Mouse (Mus musculus): Measurements from ENCODE around the gene Sla2. TPM values are rescaled to one million over a fixed set of nuclear protein-coding genes. Genes with fewer than 3 reads are reported as not detected.

Sla2 gene
- polyA plus RNA-seq, 1 experiment from 2014 or later: 0.45 TPM

GRCm38 (mm10) chr2:156869554-156869953, 17.4 kb downstream of the Sla2 start:
- Histone ChIP-seq H3K9me3 (ENCODE audit: control insufficient read depth, low read length) (no peaks in the 10 kb centered on the region), H3K9ac (ENCODE audit: low read depth, low read length) (no peak overlapping the region), H3K27me3 (replicated peaks; ENCODE audit: control insufficient read depth, insufficient read depth, low read length) (no peaks in the 10 kb centered on the region), H3K4me3 (ENCODE audit: low read depth, low read length) (no peak overlapping the region), H3K4me1 (ENCODE audit: control insufficient read depth, insufficient read depth, low read length) (no peaks in the 10 kb centered on the region), H3K36me3 (ENCODE audit: control insufficient read depth, insufficient read depth, low read length) (peaks cover 89% of the 10 kb centered on the region), H3K27ac (replicated peaks; ENCODE audit: low read depth, low read length) (no peak overlapping the region), H3K4me2 (ENCODE audit: low read depth, low read length) (no peak overlapping the region)
- DNase-seq (ENCODE audit: low spot score) (no peak), ATAC-seq (ENCODE audit: low read depth) (no peak)
- 88% methylated on average over 7 of the region's 7 CpGs for WGBS

- no peak for ATAC-seq (ENCODE audit: low read depth)
- Histone ChIP-seq H3K27ac (replicated peaks; ENCODE audit: low read depth, low read length) (no peak overlapping the region), H3K27me3 (replicated peaks; ENCODE audit: control insufficient read depth, insufficient read depth, low read length) (no peaks in the 10 kb centered on the region), H3K9ac (ENCODE audit: low read depth, low read length) (no peak overlapping the region), H3K4me3 (ENCODE audit: low read depth, low read length) (no peak overlapping the region), H3K4me1 (ENCODE audit: control insufficient read depth, insufficient read depth, low read length) (no peaks in the 10 kb centered on the region), H3K4me2 (ENCODE audit: low read depth, low read length) (no peak overlapping the region), H3K36me3 (ENCODE audit: control insufficient read depth, insufficient read depth, low read length) (peaks cover 84% of the 10 kb centered on the region), H3K9me3 (ENCODE audit: control insufficient read depth, low read length) (no peaks in the 10 kb centered on the region)
- DNase-seq (ENCODE audit: low spot score): no peak
- 82% methylated on average over 8 of the region's 8 CpGs for WGBS
Measured at GRCm38 (mm10) chr2:156868994-156869393, 18.0 kb downstream of the Sla2 start.

- DNase-seq (ENCODE audit: low spot score) (no peak), ATAC-seq (ENCODE audit: low read depth) (no peak)
- no peak overlapping the region for H3K27ac ChIP-seq (replicated peaks; ENCODE audit: low read depth, low read length)
- H3K9me3 ChIP-seq (ENCODE audit: control insufficient read depth, low read length): no peaks in the 10 kb centered on the region
- no peaks in the 10 kb centered on the region for H3K27me3 ChIP-seq (replicated peaks; ENCODE audit: control insufficient read depth, insufficient read depth, low read length)
- WGBS: 77% methylated on average over 3 of the region's 3 CpGs
- H3K4me2 ChIP-seq (ENCODE audit: low read depth, low read length): peak overlapping the region; percentile 79
- H3K9ac ChIP-seq (ENCODE audit: low read depth, low read length): peak overlapping the region; percentile 82; the same call in 1 of the 2 replicates
- H3K36me3 ChIP-seq (ENCODE audit: control insufficient read depth, insufficient read depth, low read length): peaks cover 44% of the 10 kb centered on the region
- H3K4me3 ChIP-seq (ENCODE audit: low read depth, low read length): peak overlapping the region; percentile 69; the same call in 1 of the 2 replicates
- peaks cover 5% of the 10 kb centered on the region; the same call in 1 of the 2 replicates for H3K4me1 ChIP-seq (ENCODE audit: control insufficient read depth, insufficient read depth, low read length)
Measured at GRCm38 (mm10) chr2:156864481-156864880, 22.5 kb downstream of the Sla2 start.

- Histone ChIP-seq H3K27ac (replicated peaks; ENCODE audit: low read depth, low read length) (peak overlapping the region; percentile 76), H3K9me3 (ENCODE audit: control insufficient read depth, low read length) (no peaks in the 10 kb centered on the region), H3K36me3 (ENCODE audit: control insufficient read depth, insufficient read depth, low read length) (peaks cover 38% of the 10 kb centered on the region; the same call in 1 of the 2 replicates), H3K27me3 (replicated peaks; ENCODE audit: control insufficient read depth, insufficient read depth, low read length) (no peaks in the 10 kb centered on the region), H3K4me2 (ENCODE audit: low read depth, low read length) (peak overlapping the region; percentile 79), H3K4me1 (ENCODE audit: control insufficient read depth, insufficient read depth, low read length) (peaks cover 5% of the 10 kb centered on the region; the same call in 1 of the 2 replicates), H3K9ac (ENCODE audit: low read depth, low read length) (peak overlapping the region; percentile 82), H3K4me3 (ENCODE audit: low read depth, low read length) (peak overlapping the region; percentile 69)
- DNase-seq (ENCODE audit: low spot score) (no peak), ATAC-seq (ENCODE audit: low read depth) (no peak; the same call in 1 of the 2 replicates)
- WGBS: 2% methylated on average over 22 of the region's 28 CpGs
Measured at GRCm38 (mm10) chr2:156863487-156864160, 23.4 kb downstream of the Sla2 start.

GRCm38 (mm10) chr2:156862772-156863486, 24.1 kb downstream of the Sla2 start, which contains the start of gene Rab5if:
Gene Rab5if (plus strand): TSS chr2:156863128.
- Histone ChIP-seq H3K27ac (replicated peaks; ENCODE audit: low read depth, low read length) (peak within 1 kb of the TSS; percentile 93), H3K9me3 (ENCODE audit: control insufficient read depth, low read length) (no peaks in the 10 kb centered on the region), H3K27me3 (replicated peaks; ENCODE audit: control insufficient read depth, insufficient read depth, low read length) (no peaks in the 10 kb centered on the region), H3K36me3 (ENCODE audit: control insufficient read depth, insufficient read depth, low read length) (peaks cover 36% of the 10 kb centered on the region; the same call in 1 of the 2 replicates), H3K4me2 (ENCODE audit: low read depth, low read length) (peak within 1 kb of the TSS; percentile 79), H3K9ac (ENCODE audit: low read depth, low read length) (peak within 1 kb of the TSS; percentile 82), H3K4me1 (ENCODE audit: control insufficient read depth, insufficient read depth, low read length) (peaks cover 11% of the 10 kb centered on the region), H3K4me3 (ENCODE audit: low read depth, low read length) (peak within 1 kb of the TSS; percentile 69)
- peak; percentile 98 for DNase-seq (ENCODE audit: low spot score)
- peak; percentile 98 for ATAC-seq (ENCODE audit: low read depth)
- 2% methylated on average over 59 of the region's 98 CpGs for WGBS

- H3K4me3 ChIP-seq (ENCODE audit: low read depth, low read length): peak overlapping the region; percentile 69
- H3K36me3 ChIP-seq (ENCODE audit: control insufficient read depth, insufficient read depth, low read length): peaks cover 36% of the 10 kb centered on the region
- peak overlapping the region; percentile 82 for H3K9ac ChIP-seq (ENCODE audit: low read depth, low read length)
- no peaks in the 10 kb centered on the region for H3K27me3 ChIP-seq (replicated peaks; ENCODE audit: control insufficient read depth, insufficient read depth, low read length)
- H3K4me2 ChIP-seq (ENCODE audit: low read depth, low read length): peak overlapping the region; percentile 72
- no peak for ATAC-seq (ENCODE audit: low read depth)
- H3K9me3 ChIP-seq (ENCODE audit: control insufficient read depth, low read length): no peaks in the 10 kb centered on the region
- DNase-seq (ENCODE audit: low spot score): peak; percentile 27
- peak overlapping the region; percentile 93 for H3K27ac ChIP-seq (replicated peaks; ENCODE audit: low read depth, low read length)
- 0% methylated on average over 19 of the region's 19 CpGs for WGBS
- peaks cover 12% of the 10 kb centered on the region for H3K4me1 ChIP-seq (ENCODE audit: control insufficient read depth, insufficient read depth, low read length)
Measured at GRCm38 (mm10) chr2:156862041-156862717, 24.8 kb downstream of the Sla2 start.

GRCm38 (mm10) chr2:156858671-156859070, 28.3 kb downstream of the Sla2 start:
- Histone ChIP-seq H3K27ac (replicated peaks; ENCODE audit: low read depth, low read length) (peak overlapping the region; percentile 39), H3K36me3 (ENCODE audit: control insufficient read depth, insufficient read depth, low read length) (peaks cover 40% of the 10 kb centered on the region), H3K4me2 (ENCODE audit: low read depth, low read length) (no peak overlapping the region), H3K4me1 (ENCODE audit: control insufficient read depth, insufficient read depth, low read length) (peaks cover 12% of the 10 kb centered on the region), H3K4me3 (ENCODE audit: low read depth, low read length) (no peak overlapping the region), H3K9ac (ENCODE audit: low read depth, low read length) (no peak overlapping the region), H3K27me3 (replicated peaks; ENCODE audit: control insufficient read depth, insufficient read depth, low read length) (no peaks in the 10 kb centered on the region), H3K9me3 (ENCODE audit: control insufficient read depth, low read length) (no peaks in the 10 kb centered on the region)
- ATAC-seq (ENCODE audit: low read depth): no peak
- WGBS: 57% methylated on average over 7 of the region's 7 CpGs
- peak; percentile 33 for DNase-seq (ENCODE audit: low spot score)

GRCm38 (mm10) chr2:156857835-156858234, 29.2 kb downstream of the Sla2 start, which contains the start of gene 4930518I15Rik:
Gene 4930518I15Rik (minus strand): TSS chr2:156857946.
- Histone ChIP-seq H3K27ac (replicated peaks; ENCODE audit: low read depth, low read length) (peak within 1 kb of the TSS; percentile 39), H3K27me3 (replicated peaks; ENCODE audit: control insufficient read depth, insufficient read depth, low read length) (no peaks in the 10 kb centered on the region), H3K9me3 (ENCODE audit: control insufficient read depth, low read length) (no peaks in the 10 kb centered on the region), H3K9ac (ENCODE audit: low read depth, low read length) (no peak within 1 kb of the TSS), H3K4me1 (ENCODE audit: control insufficient read depth, insufficient read depth, low read length) (peaks cover 12% of the 10 kb centered on the region), H3K4me2 (ENCODE audit: low read depth, low read length) (no peak within 1 kb of the TSS), H3K4me3 (ENCODE audit: low read depth, low read length) (no peak within 1 kb of the TSS), H3K36me3 (ENCODE audit: control insufficient read depth, insufficient read depth, low read length) (peaks cover 41% of the 10 kb centered on the region)
- ATAC-seq (ENCODE audit: low read depth) (no peak), DNase-seq (ENCODE audit: low spot score) (no peak)
- 82% methylated on average over 2 of the region's 2 CpGs for WGBS

Measured in embryonic facial prominence, embryonic 14.5 days (tissue).